ENCODE assay signal across 22 mouse cellular contexts in genomic region chr16:20779846-20780245, GRCm38 (mm10). TPM values are rescaled to one million over a fixed set of nuclear protein-coding genes. Genes with fewer than 3 reads are reported as not detected.
A peak's percentile ranks its signal among the peaks of the same experiment; 100 is the strongest.
DNase-seq lines count a peak whose midpoint lies in the region; ATAC-seq lines count a peak whose summit lies in the region.
"Had no signal": no experiment of that assay in that cellular context is flagged by ENCODE, and none has a peak within 500 bp of the region (broad histone marks: within the 10 kb centered on the region; RNA-seq: fewer than 3 reads in every experiment).

No protein-coding gene starts in this region.

- H3K4me3 ChIP-seq in forebrain, embryonic 13.5 days = no peak overlapping the region
- H3K4me3 ChIP-seq in forebrain, embryonic 16.5 days (replicated peaks; ENCODE audit: low read length) = no peak overlapping the region
- H3K4me3 ChIP-seq: embryonic facial prominence, embryonic 12.5 days; limb, embryonic 12.5 days; liver, embryonic 13.5 days; lung, embryonic 15.5 days; neural tube, embryonic 13.5 days had no signal

- H3K9me3 ChIP-seq in forebrain, embryonic 13.5 days (replicated peaks) = no peaks in the 10 kb centered on the region
- no peaks in the 10 kb centered on the region for H3K9me3 ChIP-seq in forebrain, embryonic 16.5 days (ENCODE audit: control insufficient read depth, low read length)
- H3K9me3 ChIP-seq: embryonic facial prominence, embryonic 12.5 days; limb, embryonic 12.5 days; liver, embryonic 13.5 days; lung, embryonic 15.5 days; neural tube, embryonic 13.5 days had no signal

- H3K27me3 ChIP-seq in forebrain, embryonic 13.5 days = no peaks in the 10 kb centered on the region
- H3K27me3 ChIP-seq in forebrain, embryonic 16.5 days (replicated peaks; ENCODE audit: control insufficient read depth, insufficient read depth, low read length) = no peaks in the 10 kb centered on the region
- H3K27me3 ChIP-seq: embryonic facial prominence, embryonic 12.5 days; limb, embryonic 12.5 days; liver, embryonic 13.5 days; lung, embryonic 15.5 days; neural tube, embryonic 13.5 days had no signal

- ATAC-seq in forebrain, embryonic 13.5 days = no peak
- no peak for ATAC-seq in forebrain, embryonic 16.5 days
- ATAC-seq: hindbrain, postnatal 0 days had no signal

- DNase-seq in cerebellum, adult 11-12 months = peak; percentile 68
- DNase-seq in cerebellum, adult 8-10 months = no peak
- peak; percentile 52 for DNase-seq in ovary, adult 18-20 months (ENCODE audit: low spot score)
- DNase-seq in ovary, postnatal 36 days (ENCODE audit: low spot score) = no peak
- DNase-seq in cerebellum, postnatal 10 days = peak; percentile 77 to 78
- peak; percentile 8 for DNase-seq in telencephalon, adult 2 months (ENCODE audit: low read depth, low spot score)
- DNase-seq: gastrocnemius, postnatal 36 days; heart, postnatal 36 days; kidney, adult 11 months; liver, embryonic 13.5 days; thymus, postnatal 4 days had no signal

- H3K4me2 ChIP-seq in forebrain, embryonic 13.5 days = no peak overlapping the region
- no peak overlapping the region for H3K4me2 ChIP-seq in forebrain, embryonic 16.5 days (ENCODE audit: low read length)
- H3K4me2 ChIP-seq: embryonic facial prominence, embryonic 12.5 days; heart, embryonic 11.5 days; limb, embryonic 12.5 days; liver, embryonic 13.5 days; lung, embryonic 15.5 days; midbrain, embryonic 11.5 days; neural tube, embryonic 13.5 days had no signal

- H3K27ac ChIP-seq in forebrain, embryonic 13.5 days = no peak overlapping the region
- no peak overlapping the region for H3K27ac ChIP-seq in forebrain, embryonic 16.5 days (ENCODE audit: low read length)
- H3K27ac ChIP-seq: embryonic facial prominence, embryonic 12.5 days; hindbrain, postnatal 0 days; kidney, postnatal 0 days; limb, embryonic 12.5 days; liver, embryonic 13.5 days; lung, embryonic 15.5 days; macrophage; neural tube, embryonic 13.5 days had no signal

- H3K9ac ChIP-seq in forebrain, embryonic 13.5 days = no peak overlapping the region
- H3K9ac ChIP-seq in forebrain, embryonic 16.5 days (replicated peaks; ENCODE audit: low read depth, low read length) = no peak overlapping the region
- H3K9ac ChIP-seq: embryonic facial prominence, embryonic 12.5 days; limb, embryonic 12.5 days; liver, embryonic 13.5 days; lung, embryonic 15.5 days; neural tube, embryonic 13.5 days had no signal

- no peaks in the 10 kb centered on the region for H3K36me3 ChIP-seq in forebrain, embryonic 13.5 days (ENCODE audit: poor library complexity, severe bottlenecking)
- no peaks in the 10 kb centered on the region for H3K36me3 ChIP-seq in forebrain, embryonic 16.5 days (ENCODE audit: control insufficient read depth, insufficient read depth)
- H3K36me3 ChIP-seq: embryonic facial prominence, embryonic 12.5 days; limb, embryonic 12.5 days; liver, embryonic 13.5 days; lung, embryonic 15.5 days; neural tube, embryonic 13.5 days had no signal

- WGBS in forebrain, embryonic 13.5 days = 87% methylated on average over 3 of the region's 3 CpGs
- WGBS in forebrain, embryonic 16.5 days = 78% methylated on average over 3 of the region's 3 CpGs

- H3K4me1 ChIP-seq in forebrain, embryonic 13.5 days = no peaks in the 10 kb centered on the region
- H3K4me1 ChIP-seq in forebrain, embryonic 16.5 days (replicated peaks; ENCODE audit: control insufficient read depth, insufficient read depth, low read length) = no peaks in the 10 kb centered on the region
- H3K4me1 ChIP-seq: embryonic facial prominence, embryonic 12.5 days; limb, embryonic 12.5 days; liver, embryonic 13.5 days; neural tube, embryonic 13.5 days had no signal

RNA-seq across cellular contexts. Expression of gene Thpo, which starts 45.5 kb away (rescaled TPM):
- 0.68 and 0.74 TPM in 2 replicates for polyA plus RNA-seq in forebrain, embryonic 13.5 days (2015; fragmentation: Nextera tagmentation; extraction: Ambion mirVana)
- 0.83 and 1.5 TPM in 2 replicates for polyA plus RNA-seq in forebrain, embryonic 16.5 days (2015; fragmentation: Nextera tagmentation; extraction: Ambion mirVana)
- polyA plus RNA-seq: macrophage had no signal

RNA-seq across cellular contexts. Expression of gene Chrd, which starts 46.9 kb away (rescaled TPM):
- 1.8 and 2.8 TPM in 2 replicates for polyA plus RNA-seq in forebrain, embryonic 13.5 days (2015; fragmentation: Nextera tagmentation; extraction: Ambion mirVana)
- 4.2 and 4.4 TPM in 2 replicates for polyA plus RNA-seq in forebrain, embryonic 16.5 days (2015; fragmentation: Nextera tagmentation; extraction: Ambion mirVana)
- polyA plus RNA-seq: macrophage had no signal

Comparison
In these comparisons a context has a peak if more than half of its experiments do, and no peak if none do; other contexts are left out.
1. DNase-seq: peak in cerebellum, adult 11-12 months (single experiment), ovary, adult 18-20 months (single experiment), cerebellum, postnatal 10 days (2 of 2) and telencephalon, adult 2 months (single experiment); none in cerebellum, adult 8-10 months (single experiment) and ovary, postnatal 36 days (single experiment).